Mouse (Mus musculus): Measurements from ENCODE around the gene Tmco1.

Gene Tmco1

GRCm38 (mm10) chr1:167283441-167284257 lies 24.5 kb upstream of the Tmco1 start:
- ATAC-seq (ENCODE audit: low TSS enrichment): peak; percentile 28

GRCm38 (mm10) chr1:167284258-167284836 lies 23.8 kb upstream of the Tmco1 start:
- peak; percentile 26; the same call in 1 of the 2 replicates for ATAC-seq (ENCODE audit: low TSS enrichment)

GRCm38 (mm10) chr1:167284837-167285319 lies 23.3 kb upstream of the Tmco1 start:
- peak; percentile 72 for ATAC-seq (ENCODE audit: low TSS enrichment)

GRCm38 (mm10) chr1:167285320-167285355 lies 23.0 kb upstream of the Tmco1 start, which contains the start of gene Uck2:
Gene Uck2 (minus strand): TSS chr1:167285320.
- no peak for ATAC-seq (ENCODE audit: low TSS enrichment)

GRCm38 (mm10) chr1:167285356-167285755 lies 22.8 kb upstream of the Tmco1 start:
- ATAC-seq (ENCODE audit: low TSS enrichment): no peak

GRCm38 (mm10) chr1:167287156-167287555 lies 21.0 kb upstream of the Tmco1 start:
- ATAC-seq (ENCODE audit: low TSS enrichment): peak; percentile 18; the same call in 1 of the 2 replicates

- ATAC-seq (ENCODE audit: low TSS enrichment): no peak
Measured at GRCm38 (mm10) chr1:167288665-167289538, 19.3 kb upstream of the Tmco1 start.

GRCm38 (mm10) chr1:167289567-167290262 lies 18.5 kb upstream of the Tmco1 start:
- ATAC-seq (ENCODE audit: low TSS enrichment): peak; percentile 48

- ATAC-seq (ENCODE audit: low TSS enrichment): no peak
Measured at GRCm38 (mm10) chr1:167290263-167290592, 17.9 kb upstream of the Tmco1 start.

- ATAC-seq (ENCODE audit: low TSS enrichment): no peak
Measured at GRCm38 (mm10) chr1:167291610-167292009, 16.6 kb upstream of the Tmco1 start.

GRCm38 (mm10) chr1:167292447-167292846 lies 15.7 kb upstream of the Tmco1 start:
- no peak for ATAC-seq (ENCODE audit: low TSS enrichment)

- no peak for ATAC-seq (ENCODE audit: low TSS enrichment)
Measured at GRCm38 (mm10) chr1:167295679-167296402, 12.3 kb upstream of the Tmco1 start.

- ATAC-seq (ENCODE audit: low TSS enrichment): no peak
Measured at GRCm38 (mm10) chr1:167300122-167300521, 8.1 kb upstream of the Tmco1 start.

GRCm38 (mm10) chr1:167305501-167306137 lies 2.6 kb upstream of the Tmco1 start:
- no peak for ATAC-seq (ENCODE audit: low TSS enrichment)

- no peak for ATAC-seq (ENCODE audit: low TSS enrichment)
Measured at GRCm38 (mm10) chr1:167306451-167307240, 1.5 kb upstream of the Tmco1 start.

GRCm38 (mm10) chr1:167307674-167308073 lies 504 bp upstream of the Tmco1 start:
- no peak for ATAC-seq (ENCODE audit: low TSS enrichment)

GRCm38 (mm10) chr1:167312367-167312766 lies 4.2 kb downstream of the Tmco1 start:
- no peak for ATAC-seq (ENCODE audit: low TSS enrichment)

- no peak for ATAC-seq (ENCODE audit: low TSS enrichment)
Measured at GRCm38 (mm10) chr1:167313220-167313619, 5.0 kb downstream of the Tmco1 start.

GRCm38 (mm10) chr1:167321691-167322090 lies 13.5 kb downstream of the Tmco1 start:
- ATAC-seq (ENCODE audit: low TSS enrichment): no peak

- no peak for ATAC-seq (ENCODE audit: low TSS enrichment)
Measured at GRCm38 (mm10) chr1:167328776-167329175, 20.6 kb downstream of the Tmco1 start.

Data from frontal cortex, adult (tissue).